Mouse (Mus musculus): ENCODE results near the gene Dtx3.

The Dtx3 gene

GRCm38 (mm10) chr10:127185101-127185500 lies 10.4 kb downstream of the Dtx3 start:
- DNase-seq, result peak; percentile 67

- DNase-seq, result no peak
Measured at GRCm38 (mm10) chr10:127183759-127184158, 11.8 kb downstream of the Dtx3 start.

DNA sequence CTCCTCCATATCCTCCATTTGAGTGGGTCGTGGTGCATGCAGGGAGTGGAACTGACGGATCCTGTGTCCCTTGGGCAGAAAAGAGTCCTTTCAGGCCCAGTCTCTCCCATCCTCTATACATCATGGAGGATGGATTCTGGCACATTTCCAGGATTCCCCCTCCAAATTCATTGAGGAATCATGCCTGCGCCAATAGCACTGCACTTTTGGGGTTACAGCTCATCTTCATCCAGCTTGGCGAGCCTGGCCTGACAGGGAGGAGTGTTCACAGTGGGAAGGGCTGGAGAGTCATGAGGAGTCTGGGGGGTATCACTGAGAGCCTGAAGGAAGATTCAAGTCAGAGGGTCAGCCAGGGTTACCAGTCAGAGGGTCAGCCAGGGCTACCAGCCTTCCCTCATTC lies 12.9 kb downstream of the Dtx3 start:
- no peak for DNase-seq

DNA sequence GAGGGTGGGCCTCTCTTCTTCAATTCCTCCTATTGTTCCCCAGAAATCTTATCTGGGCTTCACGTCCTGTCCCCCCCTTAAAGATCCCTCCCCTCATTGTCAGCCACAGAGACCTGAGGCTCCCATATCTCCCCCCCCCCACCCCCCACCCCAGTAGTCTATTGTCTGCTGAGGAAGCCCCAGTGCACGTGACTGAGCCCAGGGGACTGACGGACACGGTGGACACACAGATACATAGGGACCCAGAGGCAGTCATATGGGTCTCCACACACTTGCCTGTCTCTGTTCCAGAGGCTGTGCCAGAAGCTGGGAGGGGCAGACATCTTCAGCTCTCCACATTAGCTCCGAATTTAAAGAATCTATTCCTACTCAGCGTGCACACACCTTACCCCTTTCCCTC lies 14.0 kb downstream of the Dtx3 start:
- DNase-seq, result no peak

- no peak for DNase-seq
Measured at GRCm38 (mm10) chr10:127180695-127181047, 14.9 kb downstream of the Dtx3 start.

GRCm38 (mm10) chr10:127179871-127180694 lies 15.4 kb downstream of the Dtx3 start, which contains the start of gene Slc26a10:
Slc26a10 (minus strand) TSS chr10:127180645.
- no peak for DNase-seq

- DNase-seq, result no peak
Measured at GRCm38 (mm10) chr10:127178286-127179027, 17.1 kb downstream of the Dtx3 start.

DNA sequence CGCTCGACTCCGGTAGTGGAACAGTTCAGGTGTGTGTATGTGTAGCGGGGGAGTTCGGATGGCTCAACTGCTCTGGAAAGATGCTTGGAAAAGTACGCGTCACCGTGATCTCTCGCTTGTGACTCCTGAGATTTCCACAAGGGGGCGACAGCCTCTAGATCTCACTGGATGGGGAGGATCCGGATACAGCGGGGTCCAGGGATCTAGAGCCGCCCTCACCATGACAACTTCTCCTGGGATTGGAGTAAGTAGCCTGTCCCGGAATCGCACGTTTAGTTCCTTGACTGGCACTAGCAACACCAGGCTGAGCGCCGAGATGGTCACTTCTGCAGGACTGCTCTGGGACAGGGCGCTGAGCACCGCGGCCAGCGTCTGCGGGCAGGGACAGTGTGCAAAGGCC lies 17.8 kb downstream of the Dtx3 start:
- DNase-seq, result peak; percentile 78

- DNase-seq, result no peak
Measured at GRCm38 (mm10) chr10:127177235-127177634, 18.3 kb downstream of the Dtx3 start.

GRCm38 (mm10) chr10:127176756-127177155 lies 18.8 kb downstream of the Dtx3 start:
- DNase-seq, result no peak

DNA sequence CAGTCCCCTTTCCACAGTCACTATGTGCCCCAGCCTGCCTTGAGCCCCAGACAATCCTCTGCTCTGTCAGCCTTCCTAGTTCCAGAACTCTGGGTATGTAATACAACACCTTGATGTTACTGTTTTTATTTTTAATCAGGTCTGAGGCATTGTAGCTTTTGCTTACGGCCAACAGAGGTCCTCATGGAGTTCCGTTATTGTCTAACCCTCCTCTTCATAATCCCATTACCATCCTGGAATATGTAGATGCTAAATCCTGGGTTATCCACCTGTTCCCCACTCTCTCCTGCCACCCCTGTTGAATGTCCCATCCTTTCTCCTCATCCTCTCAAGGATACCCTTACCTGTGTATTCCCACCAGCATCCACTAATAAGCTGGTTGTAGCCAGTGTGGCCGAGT lies 19.3 kb downstream of the Dtx3 start:
- no peak for DNase-seq

DNA sequence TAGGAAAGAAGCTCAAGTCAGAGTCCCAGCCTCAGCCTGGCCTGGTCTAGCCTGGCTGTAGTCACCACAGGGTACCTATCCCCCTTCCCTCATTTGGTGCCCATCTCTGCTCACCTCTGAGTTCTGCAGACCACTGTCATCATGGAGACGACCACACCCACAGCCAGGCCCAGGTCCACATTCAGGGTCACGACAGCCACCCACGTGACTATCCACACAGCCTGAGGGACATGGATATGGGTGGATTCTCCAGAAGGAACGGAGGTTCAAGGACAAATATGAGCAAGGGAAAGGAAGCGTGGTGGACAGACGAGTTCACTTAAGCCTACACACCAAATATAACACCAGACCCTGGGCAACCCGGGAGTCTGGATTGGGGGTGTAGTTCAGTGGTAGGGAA lies 21.4 kb downstream of the Dtx3 start:
- DNase-seq, result no peak

- no peak for DNase-seq
Measured at GRCm38 (mm10) chr10:127173148-127174065, 22.1 kb downstream of the Dtx3 start.

DNA sequence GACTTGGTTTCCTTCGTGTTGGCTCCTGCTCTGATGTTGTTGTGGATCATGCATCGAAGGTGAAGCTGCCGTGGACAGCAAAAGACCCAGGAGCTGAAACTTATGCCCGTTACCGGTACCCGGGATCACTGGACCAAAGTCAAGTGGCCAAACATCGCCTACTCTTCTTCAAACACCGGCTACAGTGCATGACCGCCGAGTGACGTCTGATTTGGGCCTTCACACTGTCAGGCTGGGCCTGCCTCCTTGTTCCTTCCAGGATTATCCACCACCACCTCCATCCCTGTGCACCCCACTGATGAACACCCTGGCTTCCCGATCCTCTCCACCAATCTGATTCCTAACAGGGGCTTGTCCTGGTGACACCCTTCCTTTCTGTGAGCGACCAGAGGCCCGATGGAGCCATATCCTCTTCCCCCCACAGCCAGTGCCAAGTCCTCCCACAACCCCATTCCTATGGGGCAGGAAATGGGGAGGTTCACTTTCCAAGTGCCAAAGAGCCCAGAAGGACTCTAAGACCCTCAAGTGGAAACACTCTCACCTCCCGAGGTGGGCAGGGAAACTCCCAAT lies 23.8 kb downstream of the Dtx3 start:
- DNase-seq, result no peak

GRCm38 (mm10) chr10:127170837-127171272 lies 24.7 kb downstream of the Dtx3 start:
- peak; percentile 72 for DNase-seq

DNA sequence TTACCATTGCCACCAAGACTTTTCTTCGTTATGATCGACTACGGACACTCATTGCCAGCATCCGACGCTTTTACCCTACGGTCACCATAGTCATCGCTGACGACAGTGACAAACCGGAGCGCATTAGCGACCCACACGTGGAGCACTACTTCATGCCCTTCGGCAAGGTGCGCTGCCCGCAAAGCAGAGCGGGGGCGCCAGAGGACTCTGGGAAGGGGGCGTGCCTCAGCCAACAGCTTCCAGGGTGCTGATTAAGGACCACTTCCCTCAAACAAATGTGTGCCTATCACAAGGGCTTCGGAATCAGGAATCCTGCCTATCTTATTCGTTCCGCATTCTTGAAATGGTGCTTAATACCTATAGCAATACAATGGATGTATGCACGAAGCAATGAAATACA lies 25.5 kb downstream of the Dtx3 start:
- DNase-seq, result no peak

DNA sequence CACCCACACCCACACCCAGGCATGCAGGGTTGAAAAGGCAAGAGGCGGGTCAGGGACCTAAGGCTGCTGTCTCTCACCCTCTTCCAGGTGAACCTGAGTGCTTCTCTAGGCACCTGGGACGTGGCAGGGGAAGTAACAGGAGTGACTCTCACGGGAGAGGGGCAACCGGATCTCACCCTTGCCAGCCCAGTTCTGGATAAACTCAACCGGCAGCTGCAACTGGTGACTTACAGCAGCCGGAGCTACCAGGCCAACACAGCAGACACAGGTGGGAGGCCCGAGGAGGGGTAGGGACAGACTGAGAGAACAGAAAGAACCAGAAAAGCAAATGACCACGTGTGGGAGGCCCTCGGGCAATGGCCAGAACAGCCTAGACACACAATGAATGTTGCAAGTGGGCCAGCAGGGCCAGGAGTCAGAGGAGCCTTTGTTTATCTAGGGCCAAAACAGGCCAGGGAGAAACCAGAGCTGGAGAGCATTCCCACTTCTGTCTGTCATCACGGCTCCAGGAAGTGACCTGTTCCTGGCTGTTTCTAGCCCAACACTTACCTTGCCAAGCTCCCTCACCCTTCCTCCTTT lies 27.8 kb downstream of the Dtx3 start:
- no peak for DNase-seq

DNA sequence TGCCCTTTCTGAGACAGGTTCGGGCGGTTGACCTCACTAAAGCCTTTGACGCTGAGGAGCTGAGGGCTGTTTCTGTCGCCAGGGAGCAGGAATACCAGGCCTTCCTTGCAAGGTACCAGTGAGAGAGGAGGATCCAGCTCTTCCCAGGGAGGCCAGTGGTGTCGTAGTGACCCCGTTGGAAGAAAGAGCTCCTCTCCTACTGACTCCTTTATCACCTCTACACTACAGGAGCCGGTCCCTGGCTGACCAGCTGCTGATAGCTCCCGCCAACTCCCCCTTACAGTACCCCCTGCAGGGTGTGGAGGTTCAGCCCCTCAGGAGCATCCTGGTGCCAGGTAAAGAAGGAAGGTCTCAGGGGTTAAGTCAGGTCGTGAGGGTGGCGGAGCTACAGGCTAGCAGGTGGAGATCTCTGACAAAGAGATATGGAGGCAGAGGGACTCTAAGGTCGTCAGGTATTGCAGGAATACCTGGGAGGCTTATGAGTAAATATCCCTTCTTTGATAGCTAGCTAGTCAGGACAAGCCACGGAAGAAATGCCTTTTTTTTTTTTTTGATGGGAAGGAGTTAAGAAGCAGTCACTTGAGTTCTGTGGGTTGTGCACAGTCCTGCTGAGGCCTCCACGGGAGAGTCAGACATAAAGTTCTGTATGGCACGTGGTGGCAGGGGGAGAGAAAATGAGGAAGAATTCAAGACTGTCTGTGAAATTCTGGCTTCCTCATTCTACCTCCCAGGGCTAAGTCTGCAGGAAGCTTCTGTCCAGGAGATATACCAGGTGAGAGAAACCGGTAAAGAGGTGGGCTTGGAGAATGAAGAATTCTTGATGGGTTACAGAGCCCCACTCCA lies 28.5 kb downstream of the Dtx3 start:
- no peak for DNase-seq

- no peak for DNase-seq
Measured at GRCm38 (mm10) chr10:127166404-127166715, 29.2 kb downstream of the Dtx3 start.

DNA sequence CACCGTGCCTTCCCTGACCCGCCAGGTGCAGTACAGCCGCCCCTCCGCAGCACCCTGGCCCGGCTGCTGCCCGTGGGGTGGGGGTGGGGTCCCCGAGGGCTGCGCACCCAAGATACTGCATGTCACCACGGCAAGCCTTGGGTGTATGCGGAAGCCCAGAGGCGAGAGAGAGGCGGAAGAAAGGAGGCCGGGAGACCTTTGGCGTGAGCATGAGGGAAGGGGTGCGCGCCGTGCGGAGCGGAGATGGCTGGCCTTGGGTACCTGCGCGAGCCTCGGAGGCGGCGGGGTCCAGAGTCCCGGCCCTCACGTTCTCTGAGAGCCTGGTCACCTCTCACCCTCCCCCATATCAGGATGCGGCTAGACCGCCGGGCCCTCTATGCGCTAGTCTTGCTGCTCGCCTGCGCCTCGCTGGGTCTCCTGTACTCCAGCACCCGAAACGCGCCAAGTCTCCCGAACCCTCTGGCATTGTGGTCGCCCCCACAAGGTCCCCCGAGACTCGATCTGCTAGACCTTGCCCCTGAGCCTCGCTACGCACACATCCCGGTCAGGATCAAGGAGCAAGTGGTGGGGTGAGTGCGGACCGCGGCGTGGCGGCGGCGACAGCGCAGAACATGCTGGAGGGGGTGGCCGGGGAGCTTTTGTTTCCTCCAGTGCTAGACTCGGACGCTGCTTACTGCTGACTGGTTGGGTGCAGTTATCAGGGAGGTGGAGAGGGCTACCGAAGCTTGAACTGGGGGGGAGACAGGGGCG lies 29.7 kb downstream of the Dtx3 start:
- DNase-seq, result peak; percentile 53

- DNase-seq, result no peak
Measured at GRCm38 (mm10) chr10:127165354-127165653, 30.2 kb downstream of the Dtx3 start.
